Mouse (Mus musculus) liver, embryonic 16.5 days (tissue): ENCODE measurements around the gene Gm20219. TPM values are rescaled to one million over a fixed set of nuclear protein-coding genes. Genes with fewer than 3 reads are reported as not detected.
"Not testable (repeated sequence)": the region's sequence is repeated elsewhere in the genome, so short reads cannot be mapped to it uniquely, and the experiment has no call there.

ENCODE experiments used
- ATAC-seq: fragments of 200-750 bp; cut with Nextera tagmentation; 2 replicates; pipeline ENCODE4 v1.8.0; 2017; ENCODE audit warnings: low read depth, mild to moderate bottlenecking, moderate number of reproducible peaks, moderate library complexity
- H3K27ac ChIP-seq: fragments of 300-500 bp; sonication (generic); 2 replicates; pipeline ENCODE4 v1.5.1; 2014; ENCODE audit warnings: mild to moderate bottlenecking, low read length
- H3K27me3 ChIP-seq: fragments of 300-500 bp; sonication (generic); 2 replicates; pipeline ENCODE4 v1.6.1; 2014; ENCODE audit warnings: low read depth, low read length, mixed read lengths; ENCODE audit not compliant: control insufficient read depth, insufficient read depth
- H3K36me3 ChIP-seq: fragments of 300-500 bp; sonication (generic); 2 replicates; pipeline ENCODE4 v1.6.1; 2014; ENCODE audit warnings: mild to moderate bottlenecking; ENCODE audit not compliant: control insufficient read depth, insufficient read depth
- H3K4me1 ChIP-seq: fragments of 300-500 bp; sonication (generic); 2 replicates; pipeline ENCODE4 v1.6.1; 2014; ENCODE audit warnings: low read depth, low read length, mixed read lengths; ENCODE audit not compliant: control insufficient read depth
- H3K4me2 ChIP-seq: fragments of 300-500 bp; sonication (generic); 2 replicates; pipeline ENCODE4 v1.6.1; 2014; ENCODE audit warnings: low read depth, low read length, mixed read lengths
- H3K4me3 ChIP-seq: fragments of 300-500 bp; sonication (generic); 2 replicates; pipeline ENCODE4 v1.5.1; 2014; ENCODE audit warnings: low read depth, mild to moderate bottlenecking, low read length
- H3K9ac ChIP-seq: fragments of 300-500 bp; sonication (generic); 2 replicates; pipeline ENCODE4 v1.6.1; 2014; ENCODE audit warnings: low read depth, low read length
- H3K9me3 ChIP-seq: fragments of 300-500 bp; sonication (generic); replicated peaks from 2 replicates; pipeline ENCODE4 v1.6.1; 2016; ENCODE audit warnings: low read length; ENCODE audit not compliant: control insufficient read depth
- WGBS: fragments of 180-500 bp; shearing (Covaris S2); extraction: QIAGEN DNeasy Blood & Tissue Kit; methylation state at CpG from one replicate; pipeline ENCODE4 v1.1.7; 2014; ENCODE audit not compliant: insufficient replicate concordance; 5-methylcytosine and 5-hydroxymethylcytosine counted together
- polyA plus RNA-seq: library from polyadenylated mRNA; unstranded; fragments of >200 nt; fragmentation: Nextera tagmentation; extraction: Ambion mirVana; gene quantifications from 2 replicates; pipeline ENCODE4 v1.2.1, GENCODE M21; 2015

Gene Gm20219
- polyA plus RNA-seq, 1 experiment from 2014 or later = 0.24 TPM

- Histone ChIP-seq H3K27me3 (no peaks in the 10 kb centered on the region), H3K9ac (no peak overlapping the region), H3K4me1 (no peaks in the 10 kb centered on the region), H3K4me3 (no peak overlapping the region), H3K27ac (no peak overlapping the region), H3K36me3 (no peaks in the 10 kb centered on the region), H3K4me2 (no peak overlapping the region), H3K9me3 (no peaks in the 10 kb centered on the region)
- 27% methylated on average over 9 of the region's 9 CpGs for WGBS
- no peak for ATAC-seq
These were observed 51.7 kb downstream of the Gm20219 start for GRCm38 (mm10) chr17:56502526-56502925.

- H3K36me3 ChIP-seq, H3K4me3 ChIP-seq, H3K9me3 ChIP-seq, ATAC-seq, H3K4me2 ChIP-seq, H3K4me1 ChIP-seq, H3K9ac ChIP-seq, H3K27ac ChIP-seq, H3K27me3 ChIP-seq: not testable (repeated sequence)
- WGBS = 40% methylated on average over 2 of the region's 2 CpGs
These were observed 52.4 kb downstream of the Gm20219 start for GRCm38 (mm10) chr17:56501635-56502400.

Other genes with a start within 250 kb of the Gm20219 start
- gene Kdm4b, start 228.3 kb downstream of the Gm20219 start, polyA plus RNA-seq = 6.3 and 7.0 TPM in 2 replicates
- 3.9 and 5.3 TPM in 2 replicates for gene Ptprs, start 77.9 kb downstream of the Gm20219 start, polyA plus RNA-seq
- gene Znrf4, start 42.0 kb downstream of the Gm20219 start, polyA plus RNA-seq = not detected in 2 replicates
- 25.8 and 28.8 TPM in 2 replicates for gene Safb2, start 30.2 kb upstream of the Gm20219 start, polyA plus RNA-seq
- gene Safb, start 30.4 kb upstream of the Gm20219 start, polyA plus RNA-seq = 38.7 and 38.9 TPM in 2 replicates
- 129 and 149 TPM in 2 replicates for gene 2410015M20Rik, start 55.4 kb upstream of the Gm20219 start, polyA plus RNA-seq
- gene Rpl36, start 59.0 kb upstream of the Gm20219 start, polyA plus RNA-seq = 828 and 951 TPM in 2 replicates
- gene Lonp1, start 72.5 kb upstream of the Gm20219 start, polyA plus RNA-seq = 35.0 and 36.3 TPM in 2 replicates
- gene Catsperd, start 73.8 kb upstream of the Gm20219 start, polyA plus RNA-seq = 0.21 and 0.33 TPM in 2 replicates
- gene Ranbp3, start 118.9 kb upstream of the Gm20219 start, polyA plus RNA-seq = 35.9 and 37.0 TPM in 2 replicates
- 210 and 219 TPM in 2 replicates for gene Ndufa11, start 163.4 kb upstream of the Gm20219 start, polyA plus RNA-seq
- 2.8 and 4.2 TPM in 2 replicates for gene Vmac, start 163.6 kb upstream of the Gm20219 start, polyA plus RNA-seq
- gene Nrtn, start 203.1 kb upstream of the Gm20219 start, polyA plus RNA-seq = 0.49 and 1.0 TPM in 2 replicates
- 11.4 and 12.2 TPM in 2 replicates for gene Dus3l, start 210.4 kb upstream of the Gm20219 start, polyA plus RNA-seq
- gene Prr22, start 215.9 kb upstream of the Gm20219 start, polyA plus RNA-seq = 0.42 and 0.44 TPM in 2 replicates